Mouse (Mus musculus) left cerebral cortex, adult 9 months (tissue): Measurements from ENCODE around the gene Cnot6l.

Source experiments
- DNase-seq, 2 experiments: peaks; one replicate each; pipeline ENCODE4 v3.0.0; 2022; ENCODE audit warnings: low spot score in 2 of 2

Gene Cnot6l

GRCm38 (mm10) chr5:96161578-96162398, 2.2 kb downstream of the Cnot6l start:
- DNase-seq: peak in 1 of 2 experiments; percentile 69

GRCm38 (mm10) chr5:96161263-96161577, 2.8 kb downstream of the Cnot6l start:
- DNase-seq: no peak

GRCm38 (mm10) chr5:96160467-96161262, 3.3 kb downstream of the Cnot6l start:
- peak in 1 of 2 experiments; percentile 40 for DNase-seq

- DNase-seq: no peak
Measured at GRCm38 (mm10) chr5:96142351-96142750, 21.6 kb downstream of the Cnot6l start.

- DNase-seq: no peak
Measured at GRCm38 (mm10) chr5:96130683-96131082, 33.3 kb downstream of the Cnot6l start.

- DNase-seq: no peak
Measured at GRCm38 (mm10) chr5:96126856-96127255, 37.1 kb downstream of the Cnot6l start.

- DNase-seq: no peak
Measured at GRCm38 (mm10) chr5:96114943-96115342, 49.0 kb downstream of the Cnot6l start.

GRCm38 (mm10) chr5:96104644-96105043, 59.3 kb downstream of the Cnot6l start:
- DNase-seq: no peak

GRCm38 (mm10) chr5:96091468-96091867, 72.5 kb downstream of the Cnot6l start:
- DNase-seq: no peak

GRCm38 (mm10) chr5:96085324-96085723, 78.6 kb downstream of the Cnot6l start:
- no peak for DNase-seq

GRCm38 (mm10) chr5:96079026-96079425, 84.9 kb downstream of the Cnot6l start:
- DNase-seq: no peak

- DNase-seq: no peak
Measured at GRCm38 (mm10) chr5:96065591-96065990, 98.4 kb downstream of the Cnot6l start.

- DNase-seq: no peak
Measured at GRCm38 (mm10) chr5:96042492-96042891, 121.5 kb downstream of the Cnot6l start.

- no peak for DNase-seq
Measured at GRCm38 (mm10) chr5:96041507-96042104, 122.4 kb downstream of the Cnot6l start.

- DNase-seq: no peak
Measured at GRCm38 (mm10) chr5:96039188-96039840, 124.7 kb downstream of the Cnot6l start.

GRCm38 (mm10) chr5:96037684-96038121, 126.3 kb downstream of the Cnot6l start:
- DNase-seq: no peak

- DNase-seq: no peak
Measured at GRCm38 (mm10) chr5:96036125-96036672, 127.8 kb downstream of the Cnot6l start.

- no peak for DNase-seq
Measured at GRCm38 (mm10) chr5:96034101-96034500, 129.9 kb downstream of the Cnot6l start.

GRCm38 (mm10) chr5:96029821-96030220, 134.2 kb downstream of the Cnot6l start:
- DNase-seq: peak in 1 of 2 experiments; percentile 42
